Mouse (Mus musculus): ENCODE data around the gene Renbp.

GRCm38 (mm10) chrX:73976283-73976682 lies 45.6 kb upstream of the Renbp start:
- TF ChIP-seq CTCF (IDR thresholded peaks at IDR 0.05; ENCODE audit: insufficient read depth, low read length) = no peak
- TF ChIP-seq POLR2A (IDR thresholded peaks at IDR 0.05; ENCODE audit: borderline replicate concordance, extremely low read depth, low read depth, low read length) = no peak

All from lung, adult 2 months (tissue).